Mouse (Mus musculus) frontal cortex, postnatal 36 days (tissue): Measurements from ENCODE around the gene Cpm.

Experiments used
- DNase-seq, 2 experiments: peaks; one replicate each; pipeline ENCODE4 v3.0.0; 2022; ENCODE audit warnings: low spot score in 2 of 2

Gene Cpm

GRCm38 (mm10) chr10:117619041-117619861, 10.0 kb upstream of the Cpm start:
- no peak for DNase-seq

DNA sequence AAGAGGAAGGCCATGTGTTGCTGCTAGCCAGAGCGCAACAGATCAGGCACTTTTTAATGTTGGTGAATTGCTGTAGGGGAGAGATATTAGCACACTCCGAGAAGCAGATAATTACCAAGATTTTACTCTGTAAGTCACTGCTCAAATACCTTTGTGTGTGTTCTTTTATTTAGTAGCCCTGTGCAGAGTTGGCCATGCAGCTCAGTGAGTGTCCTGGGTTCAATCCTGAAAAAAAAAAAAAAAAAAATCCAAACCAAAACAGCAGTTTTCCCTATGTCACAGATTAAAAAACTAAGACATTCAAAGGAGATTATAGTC, 9.5 kb upstream of the Cpm start:
- no peak for DNase-seq

DNA sequence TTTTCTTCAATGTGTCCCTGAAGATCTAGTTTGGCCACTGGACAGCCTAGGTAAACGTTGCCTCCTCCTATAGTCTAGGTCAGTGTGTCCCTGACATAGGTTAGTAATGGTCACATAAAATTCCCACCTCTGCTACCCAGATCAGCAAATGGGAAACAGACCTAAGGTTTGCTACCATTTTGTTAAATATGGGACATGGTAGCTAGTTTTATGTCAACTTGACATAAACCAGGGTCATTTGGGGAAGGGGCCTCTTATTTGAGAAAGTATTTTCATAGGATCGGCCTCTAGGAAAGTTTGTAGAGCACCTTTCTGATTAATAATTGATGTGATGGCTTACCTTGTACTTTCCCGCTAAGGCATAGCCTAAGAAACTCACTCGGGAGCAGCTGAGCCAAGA, 8.8 kb upstream of the Cpm start:
- no peak for DNase-seq

DNA sequence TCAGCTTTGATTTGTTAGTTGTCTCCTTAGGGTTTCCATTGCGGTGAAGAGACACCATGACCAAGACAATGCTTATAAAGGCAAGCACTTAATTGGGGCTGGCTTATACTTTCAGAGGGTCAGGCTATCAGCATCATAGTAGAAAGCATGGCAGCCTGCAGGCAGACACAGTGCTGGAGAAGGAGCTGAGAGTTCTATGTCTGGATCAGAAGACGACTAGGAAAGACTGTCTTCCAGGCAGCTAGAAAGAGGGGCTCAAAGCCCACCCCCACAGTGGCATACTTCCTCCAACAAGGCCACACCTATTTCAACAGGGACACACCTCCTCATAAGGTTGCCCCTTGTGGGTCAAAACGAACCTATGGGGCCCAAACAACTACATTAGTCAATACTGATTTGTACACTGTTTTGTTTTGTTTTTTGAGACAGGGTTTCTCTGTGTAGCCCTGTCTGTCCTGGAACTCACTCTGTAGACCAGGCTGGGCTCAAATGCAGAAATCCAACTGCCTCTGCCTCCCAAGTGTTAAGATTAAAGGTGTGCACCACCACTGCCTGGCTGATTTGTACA, 8.3 kb upstream of the Cpm start:
- DNase-seq, result no peak

- no peak for DNase-seq
Measured at GRCm38 (mm10) chr10:117621616-117622533, 7.4 kb upstream of the Cpm start.

GRCm38 (mm10) chr10:117623358-117623757, 5.9 kb upstream of the Cpm start:
- DNase-seq, result no peak

DNA sequence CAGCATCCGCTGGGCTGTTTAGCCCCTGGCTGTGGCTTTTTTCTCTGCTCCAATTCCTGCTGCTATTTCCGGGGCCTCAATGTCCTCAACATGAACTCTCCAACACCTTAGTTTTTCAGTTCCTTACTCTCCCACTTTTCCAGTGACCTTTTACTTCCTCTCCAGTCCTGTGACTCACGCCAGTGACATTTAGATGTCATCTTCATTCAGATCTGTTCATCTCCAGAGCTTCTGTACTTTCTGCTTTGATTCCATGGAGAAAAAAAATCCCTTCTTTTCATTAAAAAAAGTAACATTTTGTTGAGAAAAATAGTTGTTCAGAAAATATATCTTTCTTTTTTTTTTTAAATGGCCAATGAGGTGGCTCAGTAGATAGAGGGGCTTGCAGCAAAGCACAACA, 5.1 kb upstream of the Cpm start:
- DNase-seq, result no peak

DNA sequence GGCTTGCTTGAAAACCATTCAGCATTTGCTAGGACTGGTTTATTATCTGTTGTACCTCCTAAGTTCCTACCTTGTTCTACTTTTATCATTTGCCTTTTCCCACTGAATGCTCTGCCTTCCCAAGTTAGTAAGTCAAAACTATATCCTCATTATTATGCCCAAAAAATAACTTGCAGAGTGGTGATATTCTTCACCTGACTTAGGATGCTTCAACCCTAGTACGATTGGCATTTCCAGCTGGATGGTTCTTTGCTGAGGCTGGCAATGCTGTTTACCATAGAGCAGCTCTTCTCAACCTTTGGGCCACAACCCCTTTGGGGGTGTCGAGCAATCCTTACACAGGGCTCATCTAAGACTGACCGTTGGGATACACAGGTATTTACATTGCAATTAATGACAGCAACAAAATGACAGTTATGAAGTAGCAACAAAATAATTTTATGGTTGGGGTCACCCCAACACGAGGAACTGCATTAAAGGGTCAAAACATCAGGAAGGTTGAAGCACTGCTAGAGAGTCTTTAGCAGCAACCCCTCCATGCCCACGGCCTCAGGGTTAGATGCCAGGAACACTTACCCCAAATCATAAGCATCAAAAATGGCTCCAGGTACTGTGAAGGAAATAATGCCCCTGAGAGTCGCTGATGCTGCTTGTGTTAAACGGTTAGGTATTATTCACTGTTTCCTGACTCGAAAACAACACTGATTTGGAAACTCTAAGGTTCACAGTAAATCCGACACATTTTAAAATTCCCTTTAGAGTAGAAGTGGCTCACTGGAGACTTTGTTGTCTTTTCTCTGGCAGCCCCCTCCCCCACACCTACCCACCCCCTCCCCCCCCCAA, 4.4 kb upstream of the Cpm start:
- no peak for DNase-seq

DNA sequence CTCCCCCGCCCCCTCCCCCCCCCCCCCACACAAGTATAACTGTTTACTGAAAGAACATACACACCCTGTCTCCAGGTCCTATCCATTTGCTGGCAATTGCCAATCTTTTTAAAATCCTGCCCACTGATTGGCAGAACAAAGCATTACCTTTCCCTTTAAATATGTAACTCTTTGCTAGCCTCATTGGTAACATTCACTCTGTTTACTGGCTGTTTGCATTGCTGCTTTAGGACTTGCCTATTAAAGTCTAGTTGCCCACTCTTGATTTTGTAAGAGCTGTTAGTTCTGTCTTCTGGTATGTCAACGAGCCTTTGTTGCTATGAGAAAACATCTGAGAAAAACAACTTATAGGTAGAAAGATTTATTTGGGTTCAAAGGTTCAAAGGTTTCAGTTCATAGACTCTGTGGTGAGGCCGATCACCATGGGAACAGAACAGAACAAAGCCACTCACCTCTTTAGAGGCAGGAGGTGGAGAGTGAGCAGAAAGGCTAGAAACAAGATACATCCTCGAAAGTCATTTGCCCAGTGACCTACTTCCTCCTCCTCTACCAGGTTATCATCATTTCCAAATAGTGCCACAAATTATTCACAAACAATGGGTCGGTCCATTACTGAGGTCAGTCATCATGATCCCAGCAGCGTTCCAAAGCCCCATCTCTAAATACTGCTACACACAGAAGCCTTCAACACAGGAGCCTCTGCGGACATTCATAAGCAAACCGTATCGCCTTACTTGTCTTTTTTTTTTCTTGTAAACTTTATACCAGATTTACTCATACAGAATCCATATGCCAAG, 3.6 kb upstream of the Cpm start:
- no peak for DNase-seq

DNA sequence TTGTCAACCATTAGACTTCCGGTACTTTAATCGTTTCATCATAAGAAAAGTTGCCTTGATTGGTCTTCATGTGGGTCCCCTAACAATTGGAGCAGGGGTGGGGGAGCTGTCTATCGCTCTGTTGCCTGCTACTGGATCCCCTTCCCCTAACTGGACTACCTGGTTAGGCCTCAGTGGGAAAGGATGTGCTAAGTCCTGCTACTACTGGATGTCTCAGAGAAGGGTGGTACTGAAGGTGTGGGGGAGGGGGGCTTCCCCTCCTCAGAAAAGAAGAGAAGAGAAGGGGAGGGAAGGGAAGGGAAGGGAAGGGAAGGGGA, 3.0 kb upstream of the Cpm start:
- DNase-seq, result no peak

DNA sequence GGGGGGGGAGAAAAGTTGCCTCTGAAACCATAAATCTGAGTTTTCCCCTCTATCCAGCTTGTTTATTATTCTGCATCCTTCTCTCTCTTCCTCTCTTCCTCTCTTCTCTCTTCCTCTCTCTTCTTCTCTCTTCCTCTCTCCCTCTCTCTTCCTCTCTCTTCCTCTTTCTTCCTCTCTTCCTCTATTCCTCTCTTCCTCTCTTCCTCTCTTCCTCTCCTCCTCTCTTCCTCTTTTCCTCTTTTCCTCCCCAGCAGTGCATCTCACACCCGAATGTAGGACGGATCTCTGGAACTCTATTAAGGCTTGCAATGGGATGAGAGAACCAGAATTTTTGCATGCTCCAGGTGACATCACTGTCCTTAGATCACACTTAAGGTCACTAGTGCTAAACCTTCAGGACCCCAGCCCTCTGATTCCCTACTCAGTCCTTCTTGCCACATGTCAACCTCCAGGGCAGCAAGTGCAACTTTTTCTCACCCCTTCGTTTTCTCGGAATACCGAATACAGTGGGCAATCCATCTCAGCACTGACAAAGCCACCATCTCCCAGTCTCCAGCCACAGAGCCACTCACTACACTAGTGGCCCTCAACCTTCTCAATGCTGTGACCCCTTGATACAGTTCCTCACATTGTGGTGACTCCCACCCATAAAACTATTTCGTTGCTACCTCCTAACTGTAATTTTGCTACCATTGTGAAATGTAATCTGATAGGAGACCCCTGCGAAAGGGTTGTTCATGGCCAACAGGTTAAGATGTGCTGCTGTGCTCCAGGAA, 2.3 kb upstream of the Cpm start:
- no peak for DNase-seq

GRCm38 (mm10) chr10:117627616-117627930, 1.7 kb upstream of the Cpm start:
- DNase-seq, result no peak

DNA sequence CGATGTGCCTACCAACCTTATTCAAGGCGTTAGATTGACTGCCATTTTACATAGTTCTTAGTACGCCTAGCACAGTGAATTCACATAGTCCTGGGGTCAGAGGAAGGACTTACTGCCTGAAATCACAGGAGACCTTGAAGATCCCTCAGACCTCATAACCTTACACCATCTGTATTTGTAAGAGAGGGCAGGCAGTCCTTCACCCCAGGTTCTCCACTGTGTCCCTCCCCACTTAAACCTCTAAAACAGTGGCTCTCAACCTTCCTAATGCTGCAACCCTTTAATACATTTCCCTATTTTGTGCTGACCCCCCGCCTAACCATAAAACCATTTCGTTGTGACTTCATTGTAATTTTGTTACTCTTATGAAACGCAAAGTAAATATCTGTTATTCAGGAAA, 1.4 kb upstream of the Cpm start:
- DNase-seq, result no peak

DNA sequence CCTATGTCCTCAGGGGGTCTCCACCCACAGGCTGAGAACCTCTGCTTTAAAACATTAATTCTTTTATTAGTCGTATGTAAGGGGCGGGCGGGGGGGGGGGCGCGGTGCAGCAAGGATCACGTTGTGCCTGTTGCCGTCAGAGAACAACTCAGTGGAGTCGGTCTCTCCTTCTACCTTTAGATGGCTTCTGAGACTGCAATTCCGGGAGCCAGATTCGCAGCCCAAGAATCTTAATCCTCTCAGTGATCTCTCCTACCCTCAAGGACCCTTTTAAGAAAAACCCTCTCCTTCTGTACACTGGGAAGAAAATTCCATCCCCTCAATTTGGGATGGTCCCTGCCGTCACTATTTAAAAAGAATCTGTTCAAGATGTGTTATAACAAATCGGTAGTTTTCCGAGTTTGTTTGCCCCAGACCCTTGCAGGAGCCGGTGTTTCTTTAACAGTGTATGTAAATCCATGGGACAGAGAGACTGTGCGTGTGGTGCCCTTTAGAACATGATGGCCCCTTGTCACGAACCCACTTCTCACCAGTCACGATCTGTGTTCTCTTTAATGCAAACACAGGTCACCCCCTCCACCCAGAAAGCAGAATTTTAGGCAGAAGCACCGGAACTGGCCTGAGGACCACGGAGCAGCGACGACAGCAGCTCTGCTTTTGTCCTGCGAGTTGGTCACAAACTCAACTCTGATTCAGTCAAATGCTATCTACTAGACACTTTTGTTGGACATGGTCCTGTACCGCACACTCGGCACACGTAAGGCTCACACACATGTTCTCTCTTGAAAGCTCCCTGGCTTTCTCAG, 734 bp upstream of the Cpm start:
- DNase-seq, result no peak

DNA sequence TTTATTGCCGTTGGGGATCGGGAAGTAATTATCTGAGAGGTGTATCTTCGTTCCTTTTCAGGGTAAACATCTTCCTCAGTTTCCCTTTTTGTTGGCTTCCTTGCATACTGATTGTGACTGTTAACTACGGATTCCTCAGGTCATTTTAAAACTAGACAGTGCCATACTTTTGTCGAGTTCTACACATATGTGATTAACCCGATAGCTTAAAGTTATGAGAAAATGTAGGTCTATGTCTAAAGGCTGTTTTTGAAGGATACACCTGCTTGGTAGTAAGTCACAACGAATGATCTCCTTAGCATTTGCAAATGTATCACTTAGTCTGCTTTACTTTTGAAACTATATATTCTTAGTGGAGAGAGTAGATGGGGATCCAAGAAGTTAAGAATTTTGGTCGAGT, 876 bp downstream of the Cpm start:
- no peak for DNase-seq

- DNase-seq, result no peak
Measured at GRCm38 (mm10) chr10:117630810-117631209, 1.5 kb downstream of the Cpm start.

DNA sequence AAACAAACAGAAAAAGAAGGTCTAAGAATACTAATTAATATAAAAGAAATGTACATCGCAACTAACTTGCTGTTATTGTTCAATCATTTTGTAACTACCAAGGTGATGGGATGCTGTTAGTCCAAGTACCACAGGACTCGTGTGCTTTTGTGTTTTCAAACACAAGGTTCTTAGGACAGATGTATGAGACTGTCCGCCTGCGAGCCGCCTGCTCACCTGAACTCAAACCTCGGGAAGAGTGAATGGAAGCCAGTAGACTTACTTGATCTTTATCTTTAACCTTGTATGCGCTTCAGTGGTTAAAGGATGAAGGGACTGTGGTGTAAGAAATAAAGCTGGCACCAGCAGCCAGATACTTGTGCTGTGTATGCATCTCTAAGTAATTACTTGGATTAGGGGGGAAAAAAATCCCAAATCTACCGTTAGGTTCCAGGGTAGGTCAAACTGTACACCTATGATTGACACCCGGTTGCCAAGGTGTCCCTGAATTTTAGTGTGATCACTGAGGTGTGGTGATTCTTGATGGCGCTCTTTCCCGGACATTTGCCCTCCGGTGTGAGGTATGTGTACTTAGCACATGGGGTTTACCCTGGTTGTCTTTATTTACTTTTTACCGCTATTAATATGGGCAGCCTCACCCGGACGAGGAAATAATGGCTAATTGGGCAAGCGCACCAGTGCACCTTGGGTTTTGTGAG, 2.4 kb downstream of the Cpm start:
- DNase-seq, result no peak

GRCm38 (mm10) chr10:117632394-117632793, 3.1 kb downstream of the Cpm start:
- no peak for DNase-seq

DNA sequence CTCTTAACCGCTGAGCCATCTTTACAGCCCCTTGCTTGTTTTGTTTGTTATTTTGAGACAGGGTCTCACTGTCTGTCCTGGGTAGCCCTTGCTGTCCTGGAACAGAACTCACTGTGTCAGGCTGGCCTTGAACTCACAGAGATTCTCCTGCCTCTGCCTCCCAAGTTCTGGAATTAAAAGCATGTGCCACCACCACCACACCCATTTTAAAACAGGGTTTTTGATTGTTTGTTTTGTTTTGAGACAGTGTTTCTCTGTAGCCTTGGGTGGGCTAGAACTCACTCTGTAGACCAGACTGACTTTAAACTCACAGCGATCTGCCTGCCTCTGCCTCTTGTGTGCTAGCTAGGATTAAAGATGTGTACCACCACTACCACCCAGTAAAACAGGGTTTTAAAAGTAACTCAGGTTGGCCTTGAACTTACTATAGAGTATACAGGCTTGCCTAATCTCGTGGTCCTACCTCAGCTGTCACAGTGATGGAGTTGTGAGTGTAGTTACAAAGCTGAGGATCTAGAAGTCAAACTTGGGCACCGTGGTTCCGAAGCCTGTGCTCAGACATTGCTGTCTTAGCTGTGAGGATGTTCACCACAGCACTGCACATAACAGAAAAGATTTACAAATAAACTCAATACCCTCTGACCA, 4.4 kb downstream of the Cpm start:
- DNase-seq, result no peak
